Mouse (Mus musculus) heart, embryonic 12.5 days (tissue): ENCODE results near the gene Gna13. TPM values are rescaled to one million over a fixed set of nuclear protein-coding genes. Genes with fewer than 3 reads are reported as not detected.
A peak's percentile ranks its signal among the peaks of the same experiment; 100 is the strongest.

Experiments
- ATAC-seq: fragments of 200-750 bp; cut with Nextera tagmentation; 2 replicates; pipeline ENCODE4 v1.8.0; 2017; ENCODE audit warnings: moderate TSS enrichment, moderate library complexity; ENCODE audit not compliant: insufficient number of reproducible peaks, low FRiP score
- H3K27ac ChIP-seq: fragments of 300-500 bp; sonication (generic); 2 replicates; pipeline ENCODE4 v1.5.1; 2016; ENCODE audit warnings: mild to moderate bottlenecking, moderate library complexity; ENCODE audit not compliant: poor library complexity, severe bottlenecking
- H3K27me3 ChIP-seq: fragments of 300-500 bp; sonication (generic); replicated peaks from 2 replicates; pipeline ENCODE4 v1.6.1; 2016; ENCODE audit warnings: mild to moderate bottlenecking, moderate library complexity
- H3K36me3 ChIP-seq: fragments of 300-500 bp; sonication (generic); 2 replicates; pipeline ENCODE4 v1.6.1; 2016; ENCODE audit warnings: mild to moderate bottlenecking, moderate library complexity
- H3K4me1 ChIP-seq: fragments of 300-500 bp; sonication (generic); replicated peaks from 2 replicates; pipeline ENCODE4 v1.6.1; 2016; ENCODE audit warnings: mild to moderate bottlenecking
- H3K4me2 ChIP-seq: fragments of 300-500 bp; sonication (generic); 2 replicates; pipeline ENCODE4 v1.6.1; 2016; ENCODE audit warnings: mild to moderate bottlenecking, moderate library complexity
- H3K4me3 ChIP-seq: fragments of 300-500 bp; sonication (generic); 2 replicates; pipeline ENCODE4 v1.5.1; 2016; ENCODE audit warnings: mild to moderate bottlenecking
- H3K9ac ChIP-seq: fragments of 300-500 bp; sonication (generic); 2 replicates; pipeline ENCODE4 v1.6.1; 2016; ENCODE audit warnings: mild to moderate bottlenecking, moderate library complexity
- H3K9me3 ChIP-seq: fragments of 300-500 bp; sonication (generic); replicated peaks from 2 replicates; pipeline ENCODE4 v1.6.1; 2016; ENCODE audit warnings: mild to moderate bottlenecking, moderate library complexity
- WGBS: fragments of 180-500 bp; shearing (Covaris S2); methylation state at CpG from one replicate; pipeline ENCODE4 v1.1.7; 2016; 5-methylcytosine and 5-hydroxymethylcytosine counted together
- polyA plus RNA-seq: library from polyadenylated mRNA; unstranded; fragments of >200 nt; fragmentation: Nextera tagmentation; extraction: Ambion mirVana; gene quantifications from 2 replicates; pipeline ENCODE4 v1.2.1, GENCODE M21; 2016

Gene Gna13
- 21.6 and 27.2 TPM in 2 replicates for polyA plus RNA-seq

DNA sequence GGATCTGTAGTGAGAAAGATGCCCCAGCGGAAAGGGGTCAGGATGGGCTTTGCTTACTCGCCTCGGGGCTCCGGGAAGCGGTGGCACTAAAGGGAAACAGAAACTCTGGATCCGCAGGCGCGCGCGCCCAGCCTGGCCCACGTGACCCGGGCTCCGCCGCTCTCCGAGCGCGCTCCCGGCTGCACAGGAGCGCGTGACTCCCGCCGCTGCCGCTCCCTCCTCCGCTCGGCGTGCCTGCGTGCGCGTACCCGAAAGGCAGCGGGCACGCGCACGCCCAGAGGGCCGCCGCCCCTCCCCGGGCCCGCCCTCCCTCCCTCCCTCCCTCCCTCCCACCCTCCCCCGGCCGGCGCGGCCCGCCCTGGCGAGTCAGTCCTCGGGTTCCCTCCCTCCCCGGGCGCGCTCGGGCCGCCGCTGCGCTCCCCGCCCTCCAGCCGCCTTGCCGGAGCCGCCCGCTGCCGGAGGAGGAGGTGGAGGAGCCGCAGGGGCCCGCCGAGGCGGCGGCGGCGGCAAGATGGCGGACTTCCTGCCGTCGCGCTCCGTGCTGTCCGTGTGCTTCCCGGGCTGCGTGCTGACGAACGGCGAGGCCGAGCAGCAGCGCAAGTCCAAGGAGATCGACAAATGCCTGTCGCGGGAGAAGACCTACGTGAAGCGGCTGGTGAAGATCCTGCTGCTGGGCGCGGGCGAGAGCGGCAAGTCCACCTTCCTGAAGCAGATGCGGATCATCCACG is at the start of gene Gna13:
TSS of gene Gna13 (plus strand) at position 369 of the 728 bp plus-strand sequence.
- peaks cover 57% of the 10 kb centered on the region for H3K4me1 ChIP-seq
- H3K36me3 ChIP-seq, result peaks cover 15% of the 10 kb centered on the region
- peak; percentile 91 for ATAC-seq
- H3K9me3 ChIP-seq, result no peaks in the 10 kb centered on the region
- H3K27me3 ChIP-seq, result no peaks in the 10 kb centered on the region
- H3K4me3 ChIP-seq, result peak within 1 kb of the TSS; percentile 91
- H3K4me2 ChIP-seq, result peak within 1 kb of the TSS; percentile 77
- peak within 1 kb of the TSS; percentile 90 for H3K9ac ChIP-seq
- under 1% methylated on average over 71 of the region's 89 CpGs for WGBS
- peak within 1 kb of the TSS; percentile 93 for H3K27ac ChIP-seq

DNA sequence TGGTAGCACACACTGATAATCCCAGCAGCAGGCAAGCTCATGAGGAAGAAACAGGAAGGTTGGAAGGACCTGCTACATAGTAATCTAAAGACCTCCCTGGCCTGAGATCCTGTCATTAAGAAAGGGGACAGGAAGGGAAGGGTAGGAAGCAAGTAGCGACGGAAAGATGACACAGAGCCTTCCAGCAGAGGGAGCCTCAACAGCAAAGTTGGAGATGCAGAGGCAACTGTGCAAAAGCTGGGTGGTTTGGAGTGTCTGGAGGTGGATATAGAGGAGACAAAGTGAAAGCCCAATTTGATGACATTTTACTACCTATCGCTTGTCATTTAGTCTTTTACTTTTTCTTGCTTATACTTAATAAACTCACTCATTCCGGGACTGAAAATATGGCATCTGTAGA is 45.7 kb upstream of the Gna13 start:
- Histone ChIP-seq H3K9ac (no peak overlapping the region), H3K4me2 (no peak overlapping the region), H3K36me3 (no peaks in the 10 kb centered on the region), H3K9me3 (no peaks in the 10 kb centered on the region), H3K27ac (no peak overlapping the region), H3K4me3 (no peak overlapping the region), H3K4me1 (no peaks in the 10 kb centered on the region), H3K27me3 (peaks cover 27% of the 10 kb centered on the region)
- 33% methylated on average over 4 of the region's 4 CpGs for WGBS
- ATAC-seq, result no peak

DNA sequence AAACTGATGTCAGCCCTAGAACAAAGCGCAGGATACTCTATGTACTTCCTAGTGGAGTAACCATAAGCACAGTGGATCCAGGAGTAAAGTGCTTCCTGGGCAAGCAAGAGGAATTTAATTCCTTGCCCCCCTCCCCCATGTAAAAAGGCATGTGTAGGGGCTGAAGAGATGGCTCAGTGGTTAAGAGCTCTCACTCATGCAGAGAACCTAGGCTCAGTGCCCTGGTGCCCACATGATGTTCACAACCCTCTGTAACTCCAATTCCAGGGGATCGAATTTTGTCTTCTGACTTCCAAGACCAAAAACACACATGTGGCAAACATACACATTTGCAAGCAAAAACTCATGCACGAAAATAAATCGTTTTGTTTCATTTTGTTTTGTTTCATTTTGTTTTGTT is 43.2 kb upstream of the Gna13 start:
- WGBS, result 74% methylated on average over 4 of the region's 4 CpGs

DNA sequence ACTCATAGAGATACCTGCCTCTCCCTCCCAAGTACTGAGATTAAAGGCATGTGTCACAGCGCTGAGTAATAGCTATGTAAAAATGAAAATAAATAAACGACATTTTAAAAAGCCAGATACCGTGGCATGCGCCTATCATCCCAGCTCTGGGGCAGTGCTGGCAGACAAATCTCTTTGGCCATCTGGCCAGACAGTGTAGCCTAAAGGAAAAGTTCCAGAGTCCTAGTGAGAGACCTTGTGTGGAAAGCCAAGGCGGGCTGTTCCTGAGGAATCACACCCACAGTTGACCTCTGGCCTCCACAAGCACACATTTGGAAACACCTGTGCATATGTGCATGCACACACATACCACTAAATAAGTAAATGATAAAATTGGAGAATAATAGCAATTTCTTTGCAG is 42.7 kb upstream of the Gna13 start:
- Histone ChIP-seq H3K4me1 (no peaks in the 10 kb centered on the region), H3K4me2 (no peak overlapping the region), H3K27ac (no peak overlapping the region), H3K9ac (no peak overlapping the region), H3K9me3 (no peaks in the 10 kb centered on the region; the same call in 1 of the 2 replicates), H3K36me3 (no peaks in the 10 kb centered on the region), H3K27me3 (peaks cover 15% of the 10 kb centered on the region), H3K4me3 (no peak overlapping the region)
- no peak for ATAC-seq
- 80% methylated on average over 5 of the region's 5 CpGs for WGBS

More for the DNA sequence above, 43.2 kb upstream of the Gna13 start:
- no peaks in the 10 kb centered on the region for H3K36me3 ChIP-seq
- H3K27me3 ChIP-seq, result peaks cover 16% of the 10 kb centered on the region
- no peak overlapping the region for H3K4me2 ChIP-seq
- no peak for ATAC-seq
- no peaks in the 10 kb centered on the region for H3K4me1 ChIP-seq
- H3K9ac ChIP-seq, result no peak overlapping the region
- H3K4me3 ChIP-seq, result no peak overlapping the region
- no peaks in the 10 kb centered on the region; the same call in 1 of the 2 replicates for H3K9me3 ChIP-seq
- no peak overlapping the region for H3K27ac ChIP-seq

GRCm38 (mm10) chr11:109320361-109320933 is 42.2 kb upstream of the Gna13 start:
- no peak overlapping the region for H3K27ac ChIP-seq
- WGBS, result 56% methylated on average over 8 of the region's 8 CpGs
- H3K4me2 ChIP-seq, result no peak overlapping the region
- H3K9me3 ChIP-seq, result no peaks in the 10 kb centered on the region; the same call in 1 of the 2 replicates
- H3K36me3 ChIP-seq, result no peaks in the 10 kb centered on the region
- H3K27me3 ChIP-seq, result peaks cover 11% of the 10 kb centered on the region
- no peak overlapping the region for H3K9ac ChIP-seq
- no peaks in the 10 kb centered on the region for H3K4me1 ChIP-seq
- no peak for ATAC-seq
- H3K4me3 ChIP-seq, result no peak overlapping the region

DNA sequence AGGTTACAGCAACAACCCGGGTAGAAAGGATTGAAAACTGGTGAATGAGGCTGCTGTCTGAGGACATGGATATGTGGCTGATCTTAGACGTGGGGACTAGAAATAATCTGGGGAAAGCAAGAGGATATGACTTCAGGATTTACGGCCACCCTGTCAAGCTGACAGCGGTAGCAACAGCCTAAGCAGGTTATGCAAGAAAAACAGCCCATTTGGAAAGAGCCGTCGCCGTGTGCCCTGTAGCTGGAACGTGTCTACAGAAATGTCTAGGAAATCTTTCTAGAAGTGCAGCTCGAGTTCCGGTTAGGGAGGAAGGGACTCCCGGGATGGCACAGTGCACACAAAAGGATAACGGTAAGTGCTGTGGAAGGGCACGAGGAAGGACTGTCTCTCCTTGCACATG is 36.4 kb upstream of the Gna13 start:
- Histone ChIP-seq H3K36me3 (no peaks in the 10 kb centered on the region), H3K27me3 (no peaks in the 10 kb centered on the region), H3K9ac (no peak overlapping the region), H3K4me1 (peaks cover 7% of the 10 kb centered on the region; the same call in 1 of the 2 replicates), H3K27ac (no peak overlapping the region), H3K4me2 (no peak overlapping the region), H3K4me3 (no peak overlapping the region), H3K9me3 (no peaks in the 10 kb centered on the region; the same call in 1 of the 2 replicates)
- WGBS, result 65% methylated on average over 13 of the region's 13 CpGs
- no peak for ATAC-seq

DNA sequence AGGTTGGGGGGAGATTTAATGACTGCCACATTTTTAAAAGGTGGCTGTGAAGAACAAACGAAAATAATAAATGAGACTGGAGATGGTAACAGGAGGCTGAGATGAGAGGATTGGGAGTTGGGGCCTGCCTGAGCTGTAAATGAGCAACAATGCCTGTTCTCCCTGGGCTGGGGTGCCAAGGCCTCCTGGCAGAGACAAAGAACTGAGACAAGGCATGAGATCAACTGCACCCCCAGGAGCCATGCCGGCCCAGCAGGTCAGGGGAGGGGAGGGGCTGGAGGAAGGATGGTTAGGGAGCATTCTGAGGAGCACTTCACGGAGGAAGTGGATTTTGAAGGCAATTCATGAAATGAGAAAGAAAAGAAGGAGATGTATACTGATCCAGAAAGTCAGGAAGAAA is 35.2 kb upstream of the Gna13 start:
- Histone ChIP-seq H3K9ac (no peak overlapping the region), H3K36me3 (no peaks in the 10 kb centered on the region), H3K4me1 (peaks cover 11% of the 10 kb centered on the region; the same call in 1 of the 2 replicates), H3K4me3 (no peak overlapping the region), H3K27ac (no peak overlapping the region), H3K27me3 (no peaks in the 10 kb centered on the region), H3K4me2 (no peak overlapping the region), H3K9me3 (no peaks in the 10 kb centered on the region)
- ATAC-seq, result no peak
- whole genome bisulfite sequencing, result 33% methylated on average over 3 of the region's 3 CpGs

DNA sequence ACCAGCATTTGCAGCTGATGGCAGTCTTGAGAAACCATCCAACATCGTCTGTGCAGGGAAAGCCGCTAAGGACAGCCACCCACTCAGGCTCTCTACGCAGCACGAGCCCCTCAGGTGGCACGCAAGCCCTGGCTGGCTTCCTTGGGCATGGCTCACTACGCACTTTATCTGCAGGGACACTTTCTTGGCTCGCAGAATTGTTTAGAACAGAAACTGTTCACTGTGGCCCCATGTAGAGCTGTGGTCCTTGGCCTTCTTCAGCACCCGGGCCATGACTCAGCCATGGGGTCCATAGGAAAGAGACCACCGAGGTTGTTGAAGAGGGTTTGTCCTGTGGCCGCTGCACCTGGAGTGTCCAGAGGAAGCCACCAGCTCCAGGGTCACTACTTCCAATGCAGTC is 34.7 kb upstream of the Gna13 start:
- Histone ChIP-seq H3K4me3 (no peak overlapping the region), H3K4me2 (no peak overlapping the region), H3K9me3 (no peaks in the 10 kb centered on the region), H3K27me3 (no peaks in the 10 kb centered on the region), H3K4me1 (peaks cover 11% of the 10 kb centered on the region; the same call in 1 of the 2 replicates), H3K36me3 (no peaks in the 10 kb centered on the region), H3K9ac (no peak overlapping the region), H3K27ac (no peak overlapping the region)
- 77% methylated on average over 10 of the region's 10 CpGs for WGBS
- no peak for ATAC-seq

DNA sequence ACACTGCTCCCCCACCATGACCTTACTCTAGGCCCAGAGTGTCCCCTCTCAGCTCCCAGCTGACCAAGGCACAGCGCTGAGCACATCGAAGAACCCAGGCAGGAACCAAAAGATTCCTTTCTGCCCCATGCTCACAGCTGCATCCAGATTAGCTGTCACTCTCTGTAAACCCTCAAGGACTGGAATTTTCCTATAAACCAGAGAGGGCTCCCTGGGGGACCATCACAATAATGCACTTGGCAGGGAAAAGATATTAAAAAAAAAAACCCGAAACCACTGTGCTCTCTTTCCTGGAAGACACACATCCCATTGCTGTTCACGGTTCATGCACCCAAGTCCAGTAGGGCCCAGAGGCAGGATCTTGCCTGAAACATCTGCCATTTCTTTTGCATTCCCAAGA is 33.3 kb upstream of the Gna13 start:
- H3K36me3 ChIP-seq, result no peaks in the 10 kb centered on the region
- H3K4me3 ChIP-seq, result no peak overlapping the region
- no peak overlapping the region for H3K4me2 ChIP-seq
- no peak overlapping the region for H3K9ac ChIP-seq
- peaks cover 11% of the 10 kb centered on the region; the same call in 1 of the 2 replicates for H3K4me1 ChIP-seq
- no peak overlapping the region for H3K27ac ChIP-seq
- WGBS, result 49% methylated on average over 4 of the region's 4 CpGs
- no peaks in the 10 kb centered on the region for H3K9me3 ChIP-seq
- ATAC-seq, result no peak
- H3K27me3 ChIP-seq, result no peaks in the 10 kb centered on the region

GRCm38 (mm10) chr11:109330706-109331393 is 31.8 kb upstream of the Gna13 start:
- ATAC-seq, result peak; percentile 37; the same call in 1 of the 2 replicates
- no peaks in the 10 kb centered on the region for H3K36me3 ChIP-seq
- H3K27me3 ChIP-seq, result no peaks in the 10 kb centered on the region
- WGBS, result 35% methylated on average over 17 of the region's 17 CpGs
- H3K4me1 ChIP-seq, result peaks cover 11% of the 10 kb centered on the region; the same call in 1 of the 2 replicates
- peak overlapping the region; percentile 66 for H3K4me2 ChIP-seq
- H3K27ac ChIP-seq, result no peak overlapping the region
- peak overlapping the region; percentile 10; the same call in 1 of the 2 replicates for H3K4me3 ChIP-seq
- H3K9me3 ChIP-seq, result no peaks in the 10 kb centered on the region
- H3K9ac ChIP-seq, result no peak overlapping the region

DNA sequence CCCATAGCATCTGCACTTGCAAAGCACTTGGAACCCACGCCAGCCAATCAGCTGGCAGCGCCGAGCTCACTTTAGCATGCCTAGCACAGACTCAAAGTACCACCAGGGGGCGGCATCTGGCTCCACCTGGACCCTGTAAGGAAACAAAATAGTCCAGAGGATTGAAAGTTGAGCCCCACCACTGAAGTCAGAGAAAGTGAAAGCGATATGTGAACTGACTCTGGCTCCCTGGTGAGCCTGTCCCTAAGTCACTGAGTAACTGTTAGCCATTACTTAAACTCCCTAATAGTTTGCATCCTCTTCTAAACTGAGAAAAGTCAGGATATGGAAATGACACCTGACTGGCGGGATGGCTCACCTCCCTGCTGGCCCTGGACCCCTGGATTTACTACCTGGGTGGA is 31.2 kb upstream of the Gna13 start:
- Histone ChIP-seq H3K9ac (peak overlapping the region; percentile 47), H3K36me3 (no peaks in the 10 kb centered on the region), H3K4me2 (peak overlapping the region; percentile 66), H3K27me3 (no peaks in the 10 kb centered on the region), H3K9me3 (no peaks in the 10 kb centered on the region), H3K27ac (no peak overlapping the region), H3K4me1 (peaks cover 11% of the 10 kb centered on the region; the same call in 1 of the 2 replicates), H3K4me3 (peak overlapping the region; percentile 42)
- ATAC-seq, result peak; percentile 88
- WGBS, result 8% methylated on average over 6 of the region's 6 CpGs
